Mouse (Mus musculus) small intestine, adult 2 months (tissue): ENCODE results near the gene Creb1. TPM values are rescaled to one million over a fixed set of nuclear protein-coding genes. Genes with fewer than 3 reads are reported as not detected.
"Not testable (repeated sequence)": the region's sequence is repeated elsewhere in the genome, so short reads cannot be mapped to it uniquely, and the experiment has no call there.

Experiments used
- H3K27ac ChIP-seq: fragments of 200-500 bp; 2 replicates; pipeline ENCODE4 v1.5.1; 2012; ENCODE audit warnings: low read depth, low read length, control low read depth, inconsistent platforms; ENCODE audit not compliant: insufficient read depth
- H3K27me3 ChIP-seq: fragments of 200-500 bp; 2 replicates; pipeline ENCODE4 v1.6.1; 2012; ENCODE audit warnings: mild to moderate bottlenecking, moderate library complexity, low read length, inconsistent platforms; ENCODE audit not compliant: control insufficient read depth, insufficient read depth
- H3K36me3 ChIP-seq: fragments of 200-500 bp; 2 replicates; pipeline ENCODE4 v1.6.1; 2012; ENCODE audit warnings: mild to moderate bottlenecking, low read length, control low read depth, inconsistent platforms; ENCODE audit not compliant: control insufficient read depth, insufficient read depth
- H3K4me1 ChIP-seq: fragments of 200-500 bp; 2 replicates; pipeline ENCODE4 v1.6.1; 2012; ENCODE audit warnings: low read length, inconsistent platforms, mixed read lengths; ENCODE audit not compliant: control insufficient read depth, insufficient read depth, insufficient read length
- H3K4me3 ChIP-seq: fragments of 200-500 bp; 2 replicates; pipeline ENCODE4 v1.5.1; 2012; ENCODE audit warnings: low read depth, mild to moderate bottlenecking, control low read depth, inconsistent platforms, low read length, moderate library complexity
- CTCF ChIP-seq: fragments of 200-500 bp; IDR thresholded peaks from 2 replicates; pipeline ENCODE4 v1.5.1; 2012; ENCODE audit warnings: low read depth, mild to moderate bottlenecking, control low read depth, inconsistent platforms, low read length, moderate library complexity, mixed read lengths; ENCODE audit not compliant: insufficient replicate concordance, insufficient read length; ENCODE audit errors: extremely low read depth
- POLR2A ChIP-seq: fragments of 200-500 bp; IDR thresholded peaks from 2 replicates; pipeline ENCODE4 v1.6.1; 2012; ENCODE audit warnings: low read depth, mild to moderate bottlenecking, control low read depth, inconsistent platforms, low read length, moderate library complexity
- WGBS: fragments of 180-500 bp; shearing (Covaris S2); methylation state at CpG from one replicate; pipeline ENCODE4 v1.1.7; 2018; 5-methylcytosine and 5-hydroxymethylcytosine counted together
- polyA plus RNA-seq: library from polyadenylated mRNA; depleted of rRNA; stranded (reverse); fragments of >200 nt; gene quantifications from 2 replicates; pipeline ENCODE4 v1.2.3, GENCODE M21; 2012

The Creb1 gene
- polyA plus RNA-seq, 1 experiment = 12.6 TPM

- Histone ChIP-seq H3K4me3 (no peak overlapping the region), H3K27ac (no peak overlapping the region), H3K4me1 (no peaks in the 10 kb centered on the region), H3K36me3 (peaks cover 33% of the 10 kb centered on the region), H3K27me3 (no peaks in the 10 kb centered on the region)
- TF ChIP-seq POLR2A = no peak
- TF ChIP-seq CTCF = no peak
- WGBS = 89% methylated on average over 2 of the region's 2 CpGs
Observed at GRCm38 (mm10) chr1:64576732-64577131, 44.3 kb downstream of the Creb1 start.

DNA sequence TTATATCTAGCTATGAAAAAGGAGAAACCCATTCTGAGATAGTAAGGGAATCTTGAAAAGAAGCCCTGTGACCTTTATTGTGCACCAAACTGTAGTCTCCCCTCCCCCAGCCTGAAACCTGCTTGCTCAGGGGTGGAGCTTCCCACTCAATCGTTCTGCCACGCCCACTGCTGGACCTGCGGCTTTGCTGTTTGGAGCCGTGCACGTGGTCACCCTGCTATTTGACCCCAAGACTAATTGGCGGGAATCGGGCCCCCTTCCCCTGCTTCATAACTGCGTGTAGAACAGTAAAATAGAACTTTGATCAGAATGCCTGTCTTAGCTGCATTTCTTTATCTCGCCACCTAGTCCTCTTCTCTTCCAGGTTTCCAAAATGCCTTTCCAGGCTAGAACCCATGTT lies 45.5 kb downstream of the Creb1 start:
- H3K36me3 ChIP-seq = peaks cover 34% of the 10 kb centered on the region
- WGBS = 49% methylated on average over 9 of the region's 9 CpGs
- not testable (repeated sequence) for H3K4me1 ChIP-seq, H3K4me3 ChIP-seq, H3K27me3 ChIP-seq, H3K27ac ChIP-seq

GRCm38 (mm10) chr1:64578801-64579200 lies 46.4 kb downstream of the Creb1 start:
- H3K4me1 ChIP-seq = no peaks in the 10 kb centered on the region
- no peak overlapping the region for H3K27ac ChIP-seq
- TF ChIP-seq CTCF = no peak
- no peak for TF ChIP-seq POLR2A
- no peak overlapping the region for H3K4me3 ChIP-seq
- H3K36me3 ChIP-seq = peaks cover 34% of the 10 kb centered on the region
- 91% methylated on average over 3 of the region's 3 CpGs for WGBS
- no peaks in the 10 kb centered on the region for H3K27me3 ChIP-seq

GRCm38 (mm10) chr1:64598926-64599325 lies 66.5 kb downstream of the Creb1 start:
- no peaks in the 10 kb centered on the region for H3K27me3 ChIP-seq
- 45% methylated on average over 5 of the region's 5 CpGs for WGBS
- H3K4me1 ChIP-seq = no peaks in the 10 kb centered on the region
- peaks cover 13% of the 10 kb centered on the region for H3K36me3 ChIP-seq
- H3K4me3 ChIP-seq = no peak overlapping the region
- H3K27ac ChIP-seq = no peak overlapping the region
- TF ChIP-seq CTCF (no peak), POLR2A (no peak)

- WGBS = 79% methylated on average over 7 of the region's 7 CpGs
- H3K27ac ChIP-seq = peak overlapping the region; percentile 22; the same call in 1 of the 2 replicates
- TF ChIP-seq CTCF = no peak
- TF ChIP-seq POLR2A = no peak
- peaks cover 15% of the 10 kb centered on the region for H3K36me3 ChIP-seq
- H3K4me3 ChIP-seq = no peak overlapping the region
- H3K4me1 ChIP-seq = no peaks in the 10 kb centered on the region
- no peaks in the 10 kb centered on the region for H3K27me3 ChIP-seq
Observed at GRCm38 (mm10) chr1:64600413-64601077, 68.1 kb downstream of the Creb1 start.

- H3K27me3 ChIP-seq = no peaks in the 10 kb centered on the region
- no peak overlapping the region for H3K4me3 ChIP-seq
- WGBS = 85% methylated on average over 6 of the region's 6 CpGs
Observed at GRCm38 (mm10) chr1:64601242-64601842, 68.9 kb downstream of the Creb1 start.

DNA sequence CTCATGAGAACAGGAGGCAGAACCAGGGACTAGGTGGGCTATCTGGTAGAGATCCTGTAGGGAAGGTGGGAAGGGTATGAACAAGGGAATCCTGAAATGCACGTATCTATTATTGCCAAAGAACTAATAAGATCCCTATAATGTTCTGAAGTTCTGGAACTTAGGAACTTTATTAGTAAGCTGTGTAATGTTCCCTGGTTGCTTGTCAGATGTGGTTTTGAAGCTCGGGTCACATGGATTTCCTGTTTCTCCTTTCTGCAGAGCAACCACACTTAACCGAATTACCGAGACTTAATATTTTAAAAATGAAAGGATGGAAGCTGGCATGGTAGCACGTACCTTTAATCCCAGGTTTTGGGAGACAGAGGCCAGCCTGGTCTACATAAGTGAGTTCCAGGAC lies 70.9 kb downstream of the Creb1 start:
- H3K4me1 ChIP-seq = no peaks in the 10 kb centered on the region
- 84% methylated on average over 5 of the region's 5 CpGs for WGBS
- no peaks in the 10 kb centered on the region for H3K27me3 ChIP-seq
- H3K27ac ChIP-seq = no peak overlapping the region
- no peak overlapping the region for H3K4me3 ChIP-seq
- peaks cover 21% of the 10 kb centered on the region for H3K36me3 ChIP-seq
- TF ChIP-seq POLR2A = no peak
- no peak for TF ChIP-seq CTCF

More at GRCm38 (mm10) chr1:64601242-64601842, 68.9 kb downstream of the Creb1 start:
- Histone ChIP-seq H3K27ac (no peak overlapping the region; the same call in 1 of the 2 replicates), H3K4me1 (no peaks in the 10 kb centered on the region), H3K36me3 (peaks cover 16% of the 10 kb centered on the region)
- TF ChIP-seq CTCF = no peak
- no peak for TF ChIP-seq POLR2A

GRCm38 (mm10) chr1:64609145-64609544 lies 76.7 kb downstream of the Creb1 start:
- peaks cover 13% of the 10 kb centered on the region for H3K36me3 ChIP-seq
- H3K27me3 ChIP-seq = no peaks in the 10 kb centered on the region
- TF ChIP-seq CTCF (no peak), POLR2A (no peak)
- H3K27ac ChIP-seq = no peak overlapping the region
- H3K4me3 ChIP-seq = no peak overlapping the region
- 38% methylated on average over 4 of the region's 4 CpGs for WGBS
- H3K4me1 ChIP-seq = no peaks in the 10 kb centered on the region
